Mouse (Mus musculus) liver, embryonic 14.5 days (tissue): ENCODE data around the gene 2810006K23Rik. TPM values are rescaled to one million over a fixed set of nuclear protein-coding genes. Genes with fewer than 3 reads are reported as not detected.
"Not testable (repeated sequence)": the region's sequence is repeated elsewhere in the genome, so short reads cannot be mapped to it uniquely, and the experiment has no call there.

Experiments
- ATAC-seq: fragments of 200-750 bp; cut with Nextera tagmentation; 2 replicates; pipeline ENCODE4 v1.8.0; 2017; ENCODE audit warnings: moderate number of reproducible peaks, mild to moderate bottlenecking, moderate library complexity; ENCODE audit not compliant: insufficient read depth
- DNase-seq, 3 experiments: peaks; one replicate each; pipeline ENCODE4 v3.0.0-alpha.2; 2012 to 2013; ENCODE audit warnings: low read depth in 3 of 3, low spot score in 3 of 3
- H3K27ac ChIP-seq: fragments of 300-500 bp; sonication (generic); 2 replicates; pipeline ENCODE4 v1.5.1; 2014; ENCODE audit warnings: moderate library complexity, mild to moderate bottlenecking, control low read depth, inconsistent platforms
- H3K27me3 ChIP-seq: fragments of 300-500 bp; sonication (generic); 2 replicates; pipeline ENCODE4 v1.6.1; 2014; ENCODE audit warnings: mild to moderate bottlenecking, low read length, moderate library complexity; ENCODE audit not compliant: control insufficient read depth, insufficient read depth
- H3K36me3 ChIP-seq: fragments of 300-500 bp; sonication (generic); replicated peaks from 2 replicates; pipeline ENCODE4 v1.6.1; 2014; ENCODE audit warnings: low read depth; ENCODE audit not compliant: control insufficient read depth, insufficient read depth
- H3K4me1 ChIP-seq, 2 experiments: fragments of 200-500 bp in 1 of 2; fragments of 300-500 bp in 1 of 2; sonication (generic) in 1 of 2; replicated peaks; 2 replicates each; pipeline ENCODE4 v1.6.1; 2012 to 2014; ENCODE audit warnings: antibody characterized with exemption in 1 of 2, inconsistent platforms in 1 of 2, low read length in 1 of 2; ENCODE audit not compliant: control insufficient read depth in 2 of 2, insufficient read depth in 2 of 2
- H3K4me2 ChIP-seq: fragments of 300-500 bp; sonication (generic); 2 replicates; pipeline ENCODE4 v1.6.1; 2014; ENCODE audit warnings: low read depth, mild to moderate bottlenecking, control low read depth, moderate library complexity
- H3K4me3 ChIP-seq, 2 experiments: fragments of 200-500 bp in 1 of 2; fragments of 300-500 bp in 1 of 2; sonication (generic) in 1 of 2; 2 replicates each; pipeline ENCODE4 v1.5.1; 2012 to 2014; ENCODE audit warnings: low read depth in 2 of 2, low read length in 2 of 2, mild to moderate bottlenecking in 2 of 2, control low read depth in 1 of 2, inconsistent platforms in 1 of 2, moderate library complexity in 1 of 2; ENCODE audit not compliant: insufficient read depth in 1 of 2
- H3K9ac ChIP-seq: fragments of 300-500 bp; sonication (generic); replicated peaks from 2 replicates; pipeline ENCODE4 v1.6.1; 2014; ENCODE audit warnings: mild to moderate bottlenecking, control low read depth, moderate library complexity
- H3K9me3 ChIP-seq: fragments of 300-500 bp; sonication (generic); 2 replicates; pipeline ENCODE4 v1.6.1; 2016; ENCODE audit warnings: low read length, mixed read lengths; ENCODE audit not compliant: control insufficient read depth
- CTCF ChIP-seq: IDR thresholded peaks from 2 replicates; pipeline ENCODE4 v1.5.1; 2016; ENCODE audit warnings: antibody characterized with exemption, low read depth, control low read depth
- EP300 ChIP-seq: IDR thresholded peaks from 2 replicates; pipeline ENCODE4 v1.6.1; 2016; ENCODE audit warnings: antibody characterized with exemption, low read depth
- WGBS: fragments of 180-500 bp; shearing (Covaris S2); extraction: QIAGEN DNeasy Blood & Tissue Kit; methylation state at CpG from one replicate; pipeline ENCODE4 v1.1.7; 2014; ENCODE audit not compliant: insufficient replicate concordance; 5-methylcytosine and 5-hydroxymethylcytosine counted together
- polyA plus RNA-seq, 2 experiments: library from polyadenylated mRNA; depleted of rRNA in 1 of 2; stranded (reverse) in 1 of 2; unstranded in 1 of 2; fragments of >200 nt; fragmentation: Nextera tagmentation in 1 of 2; extraction: Ambion mirVana in 1 of 2; gene quantifications; 2 replicates each; pipeline versions ENCODE4 v1.2.1 to v1.2.3; 2012 to 2014

The 2810006K23Rik gene
- polyA plus RNA-seq, 2 experiments, result 3.4 to 4.0 TPM

DNA sequence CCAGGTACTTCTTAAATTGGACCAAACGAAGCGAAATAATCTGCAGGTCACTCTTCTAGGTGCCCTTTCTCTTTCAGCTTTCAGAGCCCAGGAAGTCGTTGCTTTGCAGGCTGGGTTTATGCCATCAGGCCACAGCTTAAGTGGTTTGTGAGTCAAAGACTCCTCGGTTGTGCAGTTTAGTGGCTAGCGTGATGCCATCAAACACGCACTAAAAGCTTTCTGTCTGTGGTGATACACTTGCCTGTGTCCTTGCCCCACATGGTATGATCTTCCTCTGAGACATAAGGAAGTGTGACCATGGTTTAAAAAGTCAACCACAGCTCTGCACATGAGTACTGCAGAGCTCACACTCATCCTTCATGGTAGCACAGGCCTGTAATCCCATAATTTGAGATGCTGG lies 2.2 kb downstream of the 2810006K23Rik start:
- no peaks in the 10 kb centered on the region for H3K36me3 ChIP-seq
- TF ChIP-seq CTCF (no peak), EP300 (no peak)
- no peaks in the 10 kb centered on the region for H3K9me3 ChIP-seq
- WGBS, result 78% methylated on average over 6 of the region's 6 CpGs
- H3K4me3 ChIP-seq, result no peak overlapping the region
- H3K4me1 ChIP-seq, result peaks cover 6 to 14% of the 10 kb centered on the region in 2 experiments
- H3K4me2 ChIP-seq, result no peak overlapping the region
- no peak for ATAC-seq
- no peak overlapping the region for H3K9ac ChIP-seq
- no peaks in the 10 kb centered on the region for H3K27me3 ChIP-seq
- H3K27ac ChIP-seq, result no peak overlapping the region
- no peak for DNase-seq

- no peaks in the 10 kb centered on the region for H3K4me1 ChIP-seq
- H3K27ac ChIP-seq, result no peak overlapping the region
- no peak overlapping the region for H3K9ac ChIP-seq
- TF ChIP-seq CTCF (no peak), EP300 (no peak)
- H3K36me3 ChIP-seq, result no peaks in the 10 kb centered on the region
- DNase-seq (no peak), ATAC-seq (no peak)
- H3K4me3 ChIP-seq, result no peak overlapping the region
- no peaks in the 10 kb centered on the region for H3K27me3 ChIP-seq
- H3K4me2 ChIP-seq, result no peak overlapping the region
- WGBS, result 50% methylated on average over 6 of the region's 6 CpGs
- H3K9me3 ChIP-seq, result no peaks in the 10 kb centered on the region
These were observed 6.5 kb downstream of the 2810006K23Rik start for GRCm38 (mm10) chr5:124334392-124334791.

GRCm38 (mm10) chr5:124337103-124337502 lies 9.2 kb downstream of the 2810006K23Rik start:
- no peaks in the 10 kb centered on the region for H3K36me3 ChIP-seq
- H3K4me2 ChIP-seq, result no peak overlapping the region
- H3K27ac ChIP-seq, result no peak overlapping the region
- no peak overlapping the region for H3K9ac ChIP-seq
- DNase-seq, result no peak
- TF ChIP-seq CTCF (no peak), EP300 (no peak)
- H3K27me3 ChIP-seq, result no peaks in the 10 kb centered on the region
- 75% methylated on average over 9 of the region's 9 CpGs for WGBS
- ATAC-seq, result no peak
- no peak overlapping the region for H3K4me3 ChIP-seq
- no peaks in the 10 kb centered on the region for H3K9me3 ChIP-seq
- H3K4me1 ChIP-seq, result no peaks in the 10 kb centered on the region

- DNase-seq (no peak), ATAC-seq (no peak)
- Histone ChIP-seq H3K27me3 (no peaks in the 10 kb centered on the region), H3K9ac (no peak overlapping the region), H3K4me1 (no peaks in the 10 kb centered on the region), H3K27ac (no peak overlapping the region), H3K9me3 (no peaks in the 10 kb centered on the region), H3K4me3 (no peak overlapping the region), H3K36me3 (no peaks in the 10 kb centered on the region), H3K4me2 (no peak overlapping the region)
- TF ChIP-seq EP300 (no peak), CTCF (no peak)
- WGBS, result 72% methylated on average over 9 of the region's 9 CpGs
These were observed 10.0 kb downstream of the 2810006K23Rik start for GRCm38 (mm10) chr5:124337909-124338308.

- Histone ChIP-seq H3K36me3 (no peaks in the 10 kb centered on the region), H3K27ac (no peak overlapping the region), H3K27me3 (no peaks in the 10 kb centered on the region), H3K4me2 (no peak overlapping the region), H3K9ac (no peak overlapping the region), H3K4me3 (no peak overlapping the region), H3K4me1 (no peaks in the 10 kb centered on the region), H3K9me3 (no peaks in the 10 kb centered on the region)
- no peak for TF ChIP-seq EP300
- no peak for TF ChIP-seq CTCF
- WGBS, result 67% methylated on average over 8 of the region's 8 CpGs
- no peak for ATAC-seq
- DNase-seq, result no peak
These were observed 10.9 kb downstream of the 2810006K23Rik start for GRCm38 (mm10) chr5:124338791-124339190.

GRCm38 (mm10) chr5:124341753-124342339 lies 14.0 kb downstream of the 2810006K23Rik start:
- DNase-seq, H3K27me3 ChIP-seq, H3K9me3 ChIP-seq, H3K9ac ChIP-seq, H3K4me2 ChIP-seq, H3K36me3 ChIP-seq, H3K4me1 ChIP-seq, H3K4me3 ChIP-seq, H3K27ac ChIP-seq: not testable (repeated sequence)
- ATAC-seq, result 0 out of 2 replicates have a peak, but pooled peaks have one; percentile 18
- WGBS, result 62% methylated on average over 6 of the region's 6 CpGs
